Mouse (Mus musculus): ENCODE measurements at regions not wholly inside any gene's neighbourhood (a gene's known extent, or its start where the extent isn't known, plus 50 kb on each side); places are given as distances from the start of the nearest gene placed in this dataset.
"Not testable (repeated sequence)": the region's sequence is repeated elsewhere in the genome, so short reads cannot be mapped to it uniquely, and the experiment has no call there.

DNA sequence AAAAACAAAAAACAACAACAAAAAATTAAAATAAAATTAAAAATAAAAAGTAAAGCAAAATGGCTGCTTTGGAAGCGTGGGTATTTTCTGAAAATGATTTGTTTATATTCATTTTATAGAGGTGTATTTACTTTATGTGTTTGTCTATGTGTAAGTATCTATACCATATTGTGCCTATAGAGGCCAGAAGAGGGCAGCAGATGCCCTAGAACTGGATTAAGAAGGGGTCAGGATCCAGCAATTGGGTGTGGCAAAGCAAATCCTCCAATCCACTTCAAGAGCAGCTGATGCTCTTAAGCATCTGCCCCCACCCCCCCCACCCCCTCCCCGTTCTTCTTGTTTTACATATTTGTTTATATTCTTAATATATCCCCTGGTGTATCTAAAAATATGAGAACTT, 577.6 kb upstream of the Chrm3 start:
- no peaks in the 10 kb centered on the region for H3K4me1 ChIP-seq (replicated peaks; ENCODE audit: control insufficient read depth, insufficient read depth, low read length)
- H3K9me3 ChIP-seq (ENCODE audit: control insufficient read depth, low read length) = no peaks in the 10 kb centered on the region
- WGBS = 95% methylated on average over 2 of the region's 2 CpGs
- no peak overlapping the region for H3K27ac ChIP-seq (ENCODE audit: low read depth, low read length)
- ATAC-seq (ENCODE audit: low FRiP score) (no peak), DNase-seq (ENCODE audit: low spot score) (no peak)
- no peaks in the 10 kb centered on the region for H3K27me3 ChIP-seq (ENCODE audit: control insufficient read depth, insufficient read depth, low read length)
- H3K9ac ChIP-seq (ENCODE audit: low read depth, low read length) = no peak overlapping the region
- no peaks in the 10 kb centered on the region for H3K36me3 ChIP-seq (ENCODE audit: control insufficient read depth, insufficient read depth, low read length)
- H3K4me2 ChIP-seq (replicated peaks; ENCODE audit: low read depth, low read length) = no peak overlapping the region
- no peak overlapping the region for H3K4me3 ChIP-seq (ENCODE audit: low read depth, low read length)

DNA sequence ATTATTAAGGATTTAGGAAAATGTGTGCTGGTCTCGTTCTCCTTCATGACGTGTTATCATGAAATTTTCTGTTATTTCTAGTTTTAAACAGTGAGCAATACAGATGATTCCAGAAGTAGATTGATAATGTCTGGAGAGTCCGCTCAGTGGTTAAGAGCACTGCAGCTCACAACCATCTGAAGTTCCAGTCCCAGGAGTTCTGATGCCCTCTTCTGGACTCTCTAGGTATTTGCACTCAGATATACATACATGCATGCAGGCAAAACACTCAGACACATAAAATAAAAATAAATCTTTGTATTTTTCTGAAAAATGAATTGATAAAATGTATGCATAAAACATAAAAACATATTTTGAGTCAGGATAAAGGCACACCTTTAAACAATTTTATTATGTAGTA, 570.1 kb upstream of the Chrm3 start:
- WGBS = 92% methylated on average over 3 of the region's 3 CpGs
- ATAC-seq (ENCODE audit: low FRiP score) = no peak
- Histone ChIP-seq H3K4me3 (ENCODE audit: low read depth, low read length) (no peak overlapping the region), H3K36me3 (ENCODE audit: control insufficient read depth, insufficient read depth, low read length) (no peaks in the 10 kb centered on the region), H3K9me3 (ENCODE audit: control insufficient read depth, low read length) (no peaks in the 10 kb centered on the region), H3K27me3 (ENCODE audit: control insufficient read depth, insufficient read depth, low read length) (no peaks in the 10 kb centered on the region), H3K4me2 (replicated peaks; ENCODE audit: low read depth, low read length) (no peak overlapping the region), H3K4me1 (replicated peaks; ENCODE audit: control insufficient read depth, insufficient read depth, low read length) (no peaks in the 10 kb centered on the region), H3K9ac (ENCODE audit: low read depth, low read length) (no peak overlapping the region), H3K27ac (ENCODE audit: low read depth, low read length) (no peak overlapping the region)
- DNase-seq (ENCODE audit: low spot score) = no peak

DNA sequence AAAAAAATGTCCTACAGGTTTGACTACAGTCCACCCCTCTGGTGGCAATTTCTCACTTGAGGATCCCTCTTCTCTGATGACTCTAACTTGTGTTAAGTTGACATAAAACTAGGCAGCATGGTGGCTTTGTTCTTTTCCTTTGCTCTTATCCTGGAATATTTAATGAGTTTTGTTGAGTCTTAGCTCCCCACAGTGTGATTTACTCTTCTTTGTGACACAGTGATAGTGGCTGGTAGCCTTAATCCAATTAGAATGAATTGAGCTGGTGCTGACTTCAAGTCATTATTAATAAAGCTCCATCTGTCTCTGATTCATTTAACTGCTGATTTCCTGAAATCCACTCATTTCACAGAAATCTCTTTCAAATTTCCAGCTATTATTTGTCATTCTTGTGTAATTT, 553.7 kb upstream of the Chrm3 start:
- H3K4me2 ChIP-seq (replicated peaks; ENCODE audit: low read depth, low read length) = no peak overlapping the region
- H3K27me3 ChIP-seq (ENCODE audit: control insufficient read depth, insufficient read depth, low read length) = no peaks in the 10 kb centered on the region
- ATAC-seq (ENCODE audit: low FRiP score) = no peak

GRCm38 (mm10) chr13:10909122-10909751, 548.6 kb upstream of the Chrm3 start:
- Histone ChIP-seq H3K4me3 (ENCODE audit: low read depth, low read length) (no peak overlapping the region), H3K9me3 (ENCODE audit: control insufficient read depth, low read length) (no peaks in the 10 kb centered on the region), H3K4me1 (replicated peaks; ENCODE audit: control insufficient read depth, insufficient read depth, low read length) (no peaks in the 10 kb centered on the region), H3K4me2 (replicated peaks; ENCODE audit: low read depth, low read length) (no peak overlapping the region), H3K27ac (ENCODE audit: low read depth, low read length) (no peak overlapping the region), H3K9ac (ENCODE audit: low read depth, low read length) (no peak overlapping the region), H3K27me3 (ENCODE audit: control insufficient read depth, insufficient read depth, low read length) (no peaks in the 10 kb centered on the region), H3K36me3 (ENCODE audit: control insufficient read depth, insufficient read depth, low read length) (no peaks in the 10 kb centered on the region)
- ATAC-seq (ENCODE audit: low FRiP score) (no peak), DNase-seq (ENCODE audit: low spot score) (no peak)
- WGBS = 56% methylated on average over 2 of the region's 2 CpGs

More for the DNA sequence above, 553.7 kb upstream of the Chrm3 start:
- no peak for DNase-seq (ENCODE audit: low spot score)
- no peaks in the 10 kb centered on the region for H3K4me1 ChIP-seq (replicated peaks; ENCODE audit: control insufficient read depth, insufficient read depth, low read length)
- H3K36me3 ChIP-seq (ENCODE audit: control insufficient read depth, insufficient read depth, low read length) = no peaks in the 10 kb centered on the region
- no peak overlapping the region for H3K27ac ChIP-seq (ENCODE audit: low read depth, low read length)
- no peak overlapping the region for H3K9ac ChIP-seq (ENCODE audit: low read depth, low read length)
- H3K4me3 ChIP-seq (ENCODE audit: low read depth, low read length) = no peak overlapping the region
- H3K9me3 ChIP-seq (ENCODE audit: control insufficient read depth, low read length) = no peaks in the 10 kb centered on the region

- Histone ChIP-seq H3K4me2 (replicated peaks; ENCODE audit: low read depth, low read length) (no peak overlapping the region), H3K9me3 (ENCODE audit: control insufficient read depth, low read length) (no peaks in the 10 kb centered on the region), H3K27ac (ENCODE audit: low read depth, low read length) (no peak overlapping the region), H3K36me3 (ENCODE audit: control insufficient read depth, insufficient read depth, low read length) (no peaks in the 10 kb centered on the region), H3K4me1 (replicated peaks; ENCODE audit: control insufficient read depth, insufficient read depth, low read length) (no peaks in the 10 kb centered on the region), H3K4me3 (ENCODE audit: low read depth, low read length) (no peak overlapping the region), H3K27me3 (ENCODE audit: control insufficient read depth, insufficient read depth, low read length) (no peaks in the 10 kb centered on the region), H3K9ac (ENCODE audit: low read depth, low read length) (no peak overlapping the region)
- no peak for DNase-seq (ENCODE audit: low spot score)
- no peak for ATAC-seq (ENCODE audit: low FRiP score)
- 84% methylated on average over 2 of the region's 2 CpGs for WGBS
These were observed 507.2 kb upstream of the Chrm3 start for GRCm38 (mm10) chr13:10867864-10868263.

DNA sequence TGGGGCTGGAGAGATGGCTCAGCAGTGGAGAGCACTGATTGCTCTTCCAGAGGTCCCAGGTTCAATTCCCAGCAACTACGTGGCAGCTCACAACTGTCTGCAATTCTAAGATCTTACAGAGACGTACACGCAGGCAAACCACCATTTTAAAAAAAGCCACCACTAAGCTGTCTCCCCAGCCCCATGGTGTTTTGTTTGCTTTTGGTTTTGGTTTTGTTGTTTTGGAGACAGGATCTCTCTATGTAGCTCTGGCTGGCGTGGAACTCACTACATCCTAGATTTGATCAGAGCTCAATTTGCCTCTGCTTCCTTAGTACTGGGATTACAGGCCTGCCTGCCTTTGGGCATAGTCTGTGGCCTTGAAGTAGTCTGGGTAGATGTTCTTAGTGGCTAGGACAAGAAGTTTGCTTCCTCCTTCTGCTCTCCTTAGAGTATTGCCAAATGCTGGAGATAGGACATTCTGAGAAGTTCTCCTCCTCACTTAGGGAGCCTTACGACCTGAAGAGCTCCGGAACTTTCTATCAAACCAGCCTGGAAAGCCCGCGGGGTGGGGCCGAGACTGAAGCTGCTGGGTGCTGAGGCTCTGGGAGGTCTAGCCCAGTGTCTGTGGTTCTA, 495.4 kb upstream of the Chrm3 start:
- ATAC-seq (ENCODE audit: low FRiP score); H3K9me3 ChIP-seq (ENCODE audit: control insufficient read depth, low read length); H3K27me3 ChIP-seq (ENCODE audit: control insufficient read depth, insufficient read depth, low read length); H3K9ac ChIP-seq (ENCODE audit: low read depth, low read length); H3K27ac ChIP-seq (ENCODE audit: low read depth, low read length); H3K4me1 ChIP-seq (replicated peaks; ENCODE audit: control insufficient read depth, insufficient read depth, low read length); H3K36me3 ChIP-seq (ENCODE audit: control insufficient read depth, insufficient read depth, low read length); H3K4me3 ChIP-seq (ENCODE audit: low read depth, low read length); DNase-seq (ENCODE audit: low spot score); H3K4me2 ChIP-seq (replicated peaks; ENCODE audit: low read depth, low read length): not testable (repeated sequence)
- 91% methylated on average over 9 of the region's 9 CpGs for WGBS

DNA sequence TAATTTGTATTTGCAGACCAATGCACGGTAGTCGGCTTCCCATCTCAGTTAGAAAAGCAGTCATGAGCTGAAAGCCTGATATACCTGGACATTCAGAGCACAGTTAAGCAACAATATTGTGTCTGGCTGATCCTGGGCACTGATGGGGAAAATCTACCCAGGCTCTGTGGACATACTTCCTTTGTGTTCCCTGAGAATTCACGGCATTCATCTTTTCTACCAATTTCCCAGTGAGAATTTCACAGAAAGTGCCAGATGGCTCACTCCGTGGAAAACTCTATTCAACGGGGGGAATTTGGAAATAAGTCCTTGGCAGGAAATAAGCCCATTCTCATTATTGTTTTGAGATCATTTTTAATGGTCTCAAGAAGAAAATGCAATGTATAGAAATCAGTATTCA, 484.6 kb upstream of the Chrm3 start:
- DNase-seq (ENCODE audit: low spot score) (no peak), ATAC-seq (ENCODE audit: low FRiP score) (no peak)
- H3K4me1 ChIP-seq (replicated peaks; ENCODE audit: control insufficient read depth, insufficient read depth, low read length) = no peaks in the 10 kb centered on the region
- H3K27me3 ChIP-seq (ENCODE audit: control insufficient read depth, insufficient read depth, low read length) = no peaks in the 10 kb centered on the region
- H3K27ac ChIP-seq (ENCODE audit: low read depth, low read length) = no peak overlapping the region
- no peak overlapping the region for H3K4me3 ChIP-seq (ENCODE audit: low read depth, low read length)
- H3K9me3 ChIP-seq (ENCODE audit: control insufficient read depth, low read length) = no peaks in the 10 kb centered on the region
- WGBS = 78% methylated on average over 5 of the region's 5 CpGs
- no peaks in the 10 kb centered on the region for H3K36me3 ChIP-seq (ENCODE audit: control insufficient read depth, insufficient read depth, low read length)
- no peak overlapping the region for H3K9ac ChIP-seq (ENCODE audit: low read depth, low read length)
- no peak overlapping the region for H3K4me2 ChIP-seq (replicated peaks; ENCODE audit: low read depth, low read length)

DNA sequence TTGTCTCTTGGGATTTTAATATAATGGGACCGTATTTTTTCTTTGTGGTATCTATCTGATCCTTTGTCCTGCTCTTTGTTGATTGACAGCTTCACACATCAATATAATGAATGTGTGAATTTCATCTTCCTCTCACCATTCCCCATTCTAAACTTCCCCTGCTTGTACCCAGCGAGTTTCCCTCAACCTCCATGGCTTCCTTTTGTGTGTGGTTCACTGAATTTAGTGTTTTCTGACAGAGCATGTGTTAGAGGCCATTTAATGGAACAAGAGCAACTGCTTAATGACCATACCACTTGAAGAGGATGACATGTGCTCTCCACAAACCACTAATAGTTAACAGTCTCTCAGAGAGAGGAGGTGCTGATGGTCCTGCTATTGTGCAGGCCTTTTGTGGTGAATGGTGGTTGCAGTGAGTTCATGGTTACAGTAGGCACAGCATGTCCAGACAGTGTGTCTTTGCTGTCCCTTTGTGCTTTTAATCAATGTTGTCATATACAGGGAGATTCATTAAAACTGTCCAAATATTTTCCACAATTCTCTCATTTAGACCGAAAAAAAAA, 438.8 kb upstream of the Chrm3 start:
- no peak overlapping the region for H3K27ac ChIP-seq (ENCODE audit: low read depth, low read length)
- H3K9ac ChIP-seq (ENCODE audit: low read depth, low read length) = no peak overlapping the region
- no peaks in the 10 kb centered on the region for H3K4me1 ChIP-seq (replicated peaks; ENCODE audit: control insufficient read depth, insufficient read depth, low read length)
- ATAC-seq (ENCODE audit: low FRiP score) (no peak), DNase-seq (ENCODE audit: low spot score) (no peak)
- H3K36me3 ChIP-seq (ENCODE audit: control insufficient read depth, insufficient read depth, low read length) = no peaks in the 10 kb centered on the region
- no peak overlapping the region for H3K4me3 ChIP-seq (ENCODE audit: low read depth, low read length)
- 79% methylated on average over 3 of the region's 3 CpGs for WGBS
- H3K9me3 ChIP-seq (ENCODE audit: control insufficient read depth, low read length) = no peaks in the 10 kb centered on the region
- H3K27me3 ChIP-seq (ENCODE audit: control insufficient read depth, insufficient read depth, low read length) = no peaks in the 10 kb centered on the region
- no peak overlapping the region for H3K4me2 ChIP-seq (replicated peaks; ENCODE audit: low read depth, low read length)

Data from hindbrain, embryonic 11.5 days (tissue).